Mouse (Mus musculus): ENCODE measurements around the gene Ypel3. TPM values are rescaled to one million over a fixed set of nuclear protein-coding genes. Genes with fewer than 3 reads are reported as not detected.

Ypel3 gene
- polyA plus RNA-seq, 1 experiment from 2014 or later = 218 TPM

DNA sequence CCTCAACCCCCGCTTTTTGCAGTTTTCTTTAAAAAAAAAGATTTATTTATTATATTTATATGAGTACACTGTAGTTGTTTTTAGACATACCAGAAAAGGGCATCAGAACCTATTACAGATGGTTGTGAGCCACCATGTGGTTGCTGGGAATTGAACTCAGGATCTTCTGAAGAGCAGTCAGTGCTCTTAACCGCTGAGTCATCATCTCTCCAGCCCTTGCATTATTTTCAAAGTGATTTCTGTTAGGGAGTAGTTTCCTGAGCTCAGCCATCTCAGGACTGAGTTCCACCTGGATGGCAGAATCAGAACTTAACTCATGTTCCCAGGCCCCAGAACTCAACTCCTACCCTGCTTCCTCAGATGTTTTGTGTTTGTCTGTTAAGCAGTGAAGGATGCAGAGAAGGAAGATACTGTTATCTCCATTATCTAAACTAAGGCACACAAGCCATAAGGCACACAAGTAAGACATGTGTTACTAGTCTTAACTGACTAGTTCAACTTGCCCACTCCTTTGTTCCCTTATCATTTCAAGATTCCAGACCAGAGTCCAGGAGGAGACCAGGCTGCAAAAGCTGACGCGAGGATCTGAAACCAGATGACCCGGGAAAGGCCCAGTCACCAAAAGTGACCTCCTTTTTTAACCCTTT lies 33.1 kb downstream of the Ypel3 start:
- H3K9me3 ChIP-seq (ENCODE audit: control insufficient read depth, low read length) = no peaks in the 10 kb centered on the region
- ATAC-seq (ENCODE audit: low FRiP score, low TSS enrichment) (no peak), DNase-seq (no peak)
- no peak overlapping the region; the same call in 1 of the 2 replicates for H3K4me3 ChIP-seq (replicated peaks; ENCODE audit: low read depth, low read length)
- no peaks in the 10 kb centered on the region for H3K36me3 ChIP-seq (ENCODE audit: control insufficient read depth, insufficient read depth, low read length)
- H3K9ac ChIP-seq (replicated peaks; ENCODE audit: low read length) = no peak overlapping the region
- H3K4me2 ChIP-seq (ENCODE audit: low read length) = peak overlapping the region; percentile 89; the same call in 1 of the 2 replicates
- H3K4me1 ChIP-seq (ENCODE audit: control insufficient read depth, insufficient read depth, low read length) = peaks cover 13% of the 10 kb centered on the region
- WGBS = 75% methylated on average over 5 of the region's 5 CpGs
- no peaks in the 10 kb centered on the region for H3K27me3 ChIP-seq (ENCODE audit: control insufficient read depth, insufficient read depth, low read length)
- H3K27ac ChIP-seq (replicated peaks; ENCODE audit: low read depth, low read length) = no peak overlapping the region

DNA sequence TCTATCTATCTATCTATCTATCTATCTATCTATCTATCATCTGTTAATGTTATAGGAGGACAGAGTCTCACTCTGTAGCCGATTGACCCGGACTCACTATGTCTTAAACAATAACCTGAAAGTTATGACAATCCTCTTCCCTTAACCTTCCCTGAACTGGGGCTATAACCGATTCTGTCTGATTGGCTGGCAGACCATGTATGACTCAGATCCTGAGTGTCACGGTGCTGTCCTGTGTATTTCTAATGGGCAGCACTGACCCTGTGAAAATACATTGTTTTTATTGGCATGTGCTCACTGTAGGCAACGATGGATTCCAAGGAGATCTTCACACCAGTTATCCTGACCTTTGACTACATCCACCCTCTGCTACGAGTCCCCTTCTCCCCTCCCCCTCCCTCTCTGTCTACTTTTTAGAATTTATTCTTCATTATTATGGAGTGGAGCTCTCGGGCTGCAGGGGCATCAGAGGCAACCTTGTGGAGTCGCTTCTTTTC lies 39.0 kb downstream of the Ypel3 start:
- no peaks in the 10 kb centered on the region for H3K36me3 ChIP-seq (ENCODE audit: control insufficient read depth, insufficient read depth, low read length)
- H3K9me3 ChIP-seq (ENCODE audit: control insufficient read depth, low read length) = no peaks in the 10 kb centered on the region
- H3K27me3 ChIP-seq (ENCODE audit: control insufficient read depth, insufficient read depth, low read length) = no peaks in the 10 kb centered on the region
- ATAC-seq (ENCODE audit: low FRiP score, low TSS enrichment) = no peak
- H3K4me1 ChIP-seq (ENCODE audit: control insufficient read depth, insufficient read depth, low read length) = no peaks in the 10 kb centered on the region
- no peak overlapping the region for H3K27ac ChIP-seq (replicated peaks; ENCODE audit: low read depth, low read length)
- no peak overlapping the region for H3K4me3 ChIP-seq (replicated peaks; ENCODE audit: low read depth, low read length)
- no peak for DNase-seq
- no peak overlapping the region for H3K9ac ChIP-seq (replicated peaks; ENCODE audit: low read length)
- no peak overlapping the region for H3K4me2 ChIP-seq (ENCODE audit: low read length)
- WGBS = 60% methylated on average over 8 of the region's 8 CpGs

DNA sequence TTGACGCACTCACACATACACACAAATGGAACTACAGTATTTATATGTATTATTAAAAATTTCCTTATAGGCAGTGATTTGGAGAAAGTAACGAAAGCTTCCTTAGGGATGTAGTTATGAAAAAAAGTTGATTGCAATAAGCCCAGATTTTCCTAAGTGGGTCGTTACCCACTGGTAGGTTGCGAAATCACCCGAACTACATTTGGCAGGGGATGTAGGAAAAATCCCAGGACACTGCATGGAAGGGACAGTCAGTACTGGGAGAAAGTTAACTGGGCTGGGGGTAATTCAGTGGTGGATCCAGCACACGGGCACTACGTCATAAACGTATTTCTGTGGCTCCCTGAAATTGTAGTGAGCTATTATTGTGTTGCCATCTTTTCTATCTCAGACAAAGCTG lies 39.7 kb downstream of the Ypel3 start:
- 91% methylated on average over 8 of the region's 8 CpGs for WGBS
- no peak overlapping the region for H3K9ac ChIP-seq (replicated peaks; ENCODE audit: low read length)
- no peak overlapping the region for H3K4me2 ChIP-seq (ENCODE audit: low read length)
- no peak for ATAC-seq (ENCODE audit: low FRiP score, low TSS enrichment)
- H3K36me3 ChIP-seq (ENCODE audit: control insufficient read depth, insufficient read depth, low read length) = no peaks in the 10 kb centered on the region
- no peaks in the 10 kb centered on the region for H3K9me3 ChIP-seq (ENCODE audit: control insufficient read depth, low read length)
- DNase-seq = no peak
- no peaks in the 10 kb centered on the region for H3K27me3 ChIP-seq (ENCODE audit: control insufficient read depth, insufficient read depth, low read length)
- H3K4me3 ChIP-seq (replicated peaks; ENCODE audit: low read depth, low read length) = no peak overlapping the region
- H3K27ac ChIP-seq (replicated peaks; ENCODE audit: low read depth, low read length) = no peak overlapping the region
- no peaks in the 10 kb centered on the region for H3K4me1 ChIP-seq (ENCODE audit: control insufficient read depth, insufficient read depth, low read length)

DNA sequence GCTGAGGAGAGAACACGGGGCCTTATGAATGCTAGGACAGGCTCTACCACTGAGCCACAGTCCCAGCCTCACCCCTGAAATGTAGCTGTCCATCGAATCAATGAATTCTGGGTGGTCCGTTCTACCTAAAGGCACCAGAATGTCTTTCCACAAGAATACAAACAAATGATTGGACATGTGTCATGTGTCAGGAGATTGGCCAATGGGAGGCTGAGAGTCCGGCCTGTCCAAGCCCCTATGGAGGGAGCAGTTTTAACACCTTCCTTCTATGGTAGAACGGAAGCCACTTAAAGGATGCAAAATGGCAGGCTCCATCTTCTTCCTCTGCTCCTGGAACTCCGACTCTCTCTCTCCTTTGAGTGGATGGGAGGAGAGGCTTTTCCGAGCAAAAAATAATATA lies 40.8 kb downstream of the Ypel3 start:
- H3K27me3 ChIP-seq (ENCODE audit: control insufficient read depth, insufficient read depth, low read length) = no peaks in the 10 kb centered on the region
- ATAC-seq (ENCODE audit: low FRiP score, low TSS enrichment) (no peak), DNase-seq (no peak)
- H3K36me3 ChIP-seq (ENCODE audit: control insufficient read depth, insufficient read depth, low read length) = no peaks in the 10 kb centered on the region
- peaks cover 7% of the 10 kb centered on the region; the same call in 1 of the 2 replicates for H3K4me1 ChIP-seq (ENCODE audit: control insufficient read depth, insufficient read depth, low read length)
- 85% methylated on average over 7 of the region's 7 CpGs for WGBS
- no peak overlapping the region for H3K4me3 ChIP-seq (replicated peaks; ENCODE audit: low read depth, low read length)
- no peaks in the 10 kb centered on the region for H3K9me3 ChIP-seq (ENCODE audit: control insufficient read depth, low read length)
- H3K9ac ChIP-seq (replicated peaks; ENCODE audit: low read length) = no peak overlapping the region
- no peak overlapping the region for H3K4me2 ChIP-seq (ENCODE audit: low read length)
- no peak overlapping the region for H3K27ac ChIP-seq (replicated peaks; ENCODE audit: low read depth, low read length)

DNA sequence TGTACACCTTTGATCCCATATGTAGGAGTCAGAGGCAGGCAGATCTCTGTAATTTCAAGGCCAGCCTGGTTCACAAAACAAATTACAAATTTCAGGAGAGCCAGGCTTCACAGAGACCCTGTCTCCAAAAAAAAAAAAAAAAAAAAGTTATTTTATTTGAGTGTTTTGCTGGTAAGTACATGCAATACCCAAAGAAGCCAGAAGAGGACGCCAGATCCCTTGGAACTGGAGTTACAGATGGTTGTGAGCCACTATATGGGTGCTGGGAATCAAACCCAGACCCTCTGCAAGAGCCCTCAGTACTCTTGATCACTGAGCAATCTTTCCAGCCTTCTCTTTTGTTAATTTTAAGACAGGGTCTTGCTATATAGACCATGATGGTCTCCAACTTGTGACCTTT lies 42.1 kb downstream of the Ypel3 start:
- H3K27ac ChIP-seq (replicated peaks; ENCODE audit: low read depth, low read length) = no peak overlapping the region
- 33% methylated on average over 1 of the region's 1 CpGs for WGBS
- no peak for DNase-seq

DNA sequence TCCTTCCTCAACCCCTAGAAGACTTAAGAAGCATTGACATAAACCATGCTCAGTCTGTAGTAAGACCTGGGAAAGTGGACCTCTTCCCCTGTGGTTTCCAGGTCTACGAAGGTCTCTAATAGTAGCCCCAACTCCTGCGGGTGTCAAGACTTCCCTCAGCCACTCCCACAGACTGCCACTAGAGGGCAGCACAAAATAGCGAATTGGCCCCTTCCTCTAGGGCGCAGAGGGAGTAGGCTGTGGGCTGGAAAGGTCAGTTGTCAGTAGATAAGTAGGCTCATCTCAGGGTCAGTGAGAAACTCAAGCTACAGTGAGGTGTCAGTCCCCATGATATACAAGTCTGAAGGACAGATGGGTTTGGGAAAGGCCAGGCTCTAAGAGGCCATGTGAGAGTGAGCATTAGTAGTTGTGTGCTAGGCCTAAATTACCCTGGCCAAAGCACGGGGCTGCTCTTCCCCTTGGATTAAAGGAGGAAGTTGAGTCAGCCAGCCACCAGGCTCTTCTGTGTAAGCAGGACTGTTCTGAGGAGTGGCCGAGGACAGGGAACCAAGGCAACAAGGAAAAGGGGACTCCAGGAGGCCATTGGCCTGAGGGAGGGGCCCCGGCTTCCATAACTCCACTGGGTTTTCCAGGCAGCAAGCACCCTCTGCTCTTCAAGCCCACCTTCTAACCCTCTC lies 45.2 kb downstream of the Ypel3 start:
- peak overlapping the region; percentile 66 for H3K4me2 ChIP-seq (ENCODE audit: low read length)
- ATAC-seq (ENCODE audit: low FRiP score, low TSS enrichment) = no peak
- WGBS = 24% methylated on average over 7 of the region's 7 CpGs

More for the DNA sequence above, 42.1 kb downstream of the Ypel3 start:
- Histone ChIP-seq H3K4me1 (ENCODE audit: control insufficient read depth, insufficient read depth, low read length) (peaks cover 8% of the 10 kb centered on the region; the same call in 1 of the 2 replicates), H3K4me2 (ENCODE audit: low read length) (no peak overlapping the region), H3K9me3 (ENCODE audit: control insufficient read depth, low read length) (no peaks in the 10 kb centered on the region), H3K9ac (replicated peaks; ENCODE audit: low read length) (no peak overlapping the region), H3K27me3 (ENCODE audit: control insufficient read depth, insufficient read depth, low read length) (no peaks in the 10 kb centered on the region), H3K4me3 (replicated peaks; ENCODE audit: low read depth, low read length) (no peak overlapping the region), H3K36me3 (ENCODE audit: control insufficient read depth, insufficient read depth, low read length) (no peaks in the 10 kb centered on the region)
- ATAC-seq (ENCODE audit: low FRiP score, low TSS enrichment) = no peak

DNA sequence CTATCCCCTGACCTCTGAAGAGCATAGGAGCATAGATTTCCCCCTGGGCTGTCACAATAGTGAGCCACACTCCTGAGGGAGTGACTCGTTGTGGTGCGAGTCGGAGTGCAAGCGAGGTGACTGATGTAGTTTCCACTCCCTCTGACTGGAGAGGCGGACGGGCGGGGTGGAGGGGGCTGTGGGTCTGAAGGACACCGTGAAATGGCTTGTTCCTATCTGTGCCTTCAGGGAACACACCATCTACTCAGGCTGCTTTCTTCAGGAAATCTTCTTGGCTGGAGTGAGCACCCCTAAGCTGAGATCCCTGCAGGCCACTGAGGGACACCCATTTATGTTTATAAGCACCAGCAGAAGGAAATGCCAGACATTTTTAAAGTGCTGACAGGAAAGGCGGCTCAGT lies 46.0 kb downstream of the Ypel3 start:
- Histone ChIP-seq H3K36me3 (ENCODE audit: control insufficient read depth, insufficient read depth, low read length) (peaks cover 11% of the 10 kb centered on the region; the same call in 1 of the 2 replicates), H3K4me1 (ENCODE audit: control insufficient read depth, insufficient read depth, low read length) (peaks cover 27% of the 10 kb centered on the region), H3K27me3 (ENCODE audit: control insufficient read depth, insufficient read depth, low read length) (no peaks in the 10 kb centered on the region), H3K9me3 (ENCODE audit: control insufficient read depth, low read length) (no peaks in the 10 kb centered on the region), H3K27ac (replicated peaks; ENCODE audit: low read depth, low read length) (peak overlapping the region; percentile 91), H3K9ac (replicated peaks; ENCODE audit: low read length) (peak overlapping the region; percentile 73), H3K4me2 (ENCODE audit: low read length) (peak overlapping the region; percentile 66), H3K4me3 (replicated peaks; ENCODE audit: low read depth, low read length) (peak overlapping the region; percentile 67)
- ATAC-seq (ENCODE audit: low FRiP score, low TSS enrichment) (0 out of 2 replicates have a peak, but pooled peaks have one; percentile 16), DNase-seq (peak; percentile 47)
- WGBS = 7% methylated on average over 9 of the region's 9 CpGs

More for the DNA sequence above, 45.2 kb downstream of the Ypel3 start:
- peak overlapping the region; percentile 91 for H3K27ac ChIP-seq (replicated peaks; ENCODE audit: low read depth, low read length)
- H3K36me3 ChIP-seq (ENCODE audit: control insufficient read depth, insufficient read depth, low read length) = 0 out of 2 replicates have a peak, but pooled peaks cover 6% of the 10 kb centered on the region
- DNase-seq = peak; percentile 92
- no peaks in the 10 kb centered on the region for H3K27me3 ChIP-seq (ENCODE audit: control insufficient read depth, insufficient read depth, low read length)
- peak overlapping the region; percentile 67; the same call in 1 of the 2 replicates for H3K4me3 ChIP-seq (replicated peaks; ENCODE audit: low read depth, low read length)
- H3K9ac ChIP-seq (replicated peaks; ENCODE audit: low read length) = peak overlapping the region; percentile 73
- H3K9me3 ChIP-seq (ENCODE audit: control insufficient read depth, low read length) = no peaks in the 10 kb centered on the region
- peaks cover 27% of the 10 kb centered on the region for H3K4me1 ChIP-seq (ENCODE audit: control insufficient read depth, insufficient read depth, low read length)

DNA sequence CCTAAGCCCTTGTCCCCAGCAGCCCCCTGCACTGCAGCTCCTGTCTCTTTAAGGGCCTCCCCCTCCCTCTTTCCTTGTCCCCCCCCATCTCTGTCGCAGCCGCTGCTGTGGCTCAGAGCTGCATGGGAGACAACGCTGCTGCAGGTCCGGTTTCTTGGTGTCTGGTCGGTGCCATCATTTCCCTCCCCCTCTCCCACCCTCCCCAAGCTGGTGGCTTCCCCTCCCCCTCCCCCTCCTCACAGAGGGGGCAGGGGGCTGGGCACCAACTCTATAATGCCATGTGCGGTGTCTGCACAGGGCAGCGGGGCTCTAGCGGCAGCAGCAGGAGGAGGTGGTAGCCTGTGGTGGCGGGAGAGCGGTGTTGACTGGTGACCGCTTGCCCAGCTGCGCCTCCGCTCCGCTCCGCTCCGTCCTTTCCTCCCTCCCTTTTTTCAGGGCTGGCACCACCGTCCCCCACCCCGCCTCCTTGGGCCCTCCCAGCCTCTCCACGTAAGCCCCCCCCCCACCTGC lies 46.5 kb downstream of the Ypel3 start:
- Histone ChIP-seq H3K27ac (replicated peaks; ENCODE audit: low read depth, low read length) (peak overlapping the region; percentile 91), H3K9me3 (ENCODE audit: control insufficient read depth, low read length) (no peaks in the 10 kb centered on the region), H3K36me3 (ENCODE audit: control insufficient read depth, insufficient read depth, low read length) (peaks cover 11% of the 10 kb centered on the region; the same call in 1 of the 2 replicates), H3K27me3 (ENCODE audit: control insufficient read depth, insufficient read depth, low read length) (no peaks in the 10 kb centered on the region), H3K4me3 (replicated peaks; ENCODE audit: low read depth, low read length) (peak overlapping the region; percentile 67), H3K9ac (replicated peaks; ENCODE audit: low read length) (peak overlapping the region; percentile 73), H3K4me1 (ENCODE audit: control insufficient read depth, insufficient read depth, low read length) (peaks cover 27% of the 10 kb centered on the region), H3K4me2 (ENCODE audit: low read length) (peak overlapping the region; percentile 66)
- WGBS = under 1% methylated on average over 18 of the region's 19 CpGs
- DNase-seq = peak; percentile 82
- ATAC-seq (ENCODE audit: low FRiP score, low TSS enrichment) = peak; percentile 81

Measured in midbrain, embryonic 14.5 days (tissue).